Mouse (Mus musculus): ENCODE data around the gene Rph3al. TPM values are rescaled to one million over a fixed set of nuclear protein-coding genes. Genes with fewer than 3 reads are reported as not detected.

The Rph3al gene
- total RNA-seq, 1 experiment = 0.71 TPM

- Histone ChIP-seq H3K27ac (ENCODE audit: insufficient read depth, low read depth, low read length, poor library complexity, severe bottlenecking) (no peak overlapping the region), H3K9me3 (ENCODE audit: control insufficient read depth, insufficient read depth, low read depth, low read length) (no peaks in the 10 kb centered on the region), H3K4me3 (ENCODE audit: insufficient read depth in 1 of 2, low read depth in 1 of 2, low read length in 2 of 2, poor library complexity in 1 of 2, severe bottlenecking in 1 of 2) (no peak overlapping the region), H3K9ac (ENCODE audit: insufficient read depth, low read depth, low read length, poor library complexity, severe bottlenecking) (no peak overlapping the region), H3K4me1 (ENCODE audit: control insufficient read depth in 2 of 2, insufficient read depth in 2 of 2, low read length in 2 of 2, poor library complexity in 1 of 2) (peaks cover 1 to 16% of the 10 kb centered on the region in 2 experiments; a peak in 2 of 4 replicates), H3K36me3 (ENCODE audit: control insufficient read depth, insufficient read depth, low read length, poor library complexity, severe bottlenecking) (no peaks in the 10 kb centered on the region)
- TF ChIP-seq ZC3H11A (IDR thresholded peaks at IDR 0.05; ENCODE audit: borderline replicate concordance, low read depth, low read length) (no peak), MAFK (IDR thresholded peaks at IDR 0.05; ENCODE audit: insufficient read depth, low read depth, low read length) (no peak), HCFC1 (IDR thresholded peaks at IDR 0.05; ENCODE audit: borderline replicate concordance, insufficient read depth, low read length) (no peak), CHD2 (IDR thresholded peaks at IDR 0.05; ENCODE audit: low read depth, low read length) (no peak), ZNF384 (IDR thresholded peaks at IDR 0.05; ENCODE audit: low read depth, low read length) (no peak)
- in situ Hi-C loops (cut with MboI; ENCODE audit: low sequenced_read_pairs in 2 of 2, unreplicated experiment in 2 of 2) = no loop called here
- DNase-seq (ENCODE audit: low read depth, low spot score) = no peak
These were observed 141.5 kb downstream of the Rph3al start for GRCm38 (mm10) chr11:75796536-75797246.

- TF ChIP-seq ZC3H11A (IDR thresholded peaks at IDR 0.05; ENCODE audit: borderline replicate concordance, low read depth, low read length) = no peak
- no peak for TF ChIP-seq MAFK (IDR thresholded peaks at IDR 0.05; ENCODE audit: insufficient read depth, low read depth, low read length)
- no peak for TF ChIP-seq ZNF384 (IDR thresholded peaks at IDR 0.05; ENCODE audit: low read depth, low read length)
- TF ChIP-seq HCFC1 (IDR thresholded peaks at IDR 0.05; ENCODE audit: borderline replicate concordance, insufficient read depth, low read length) = no peak
- no peak for TF ChIP-seq CHD2 (IDR thresholded peaks at IDR 0.05; ENCODE audit: low read depth, low read length)
- Histone ChIP-seq H3K4me1 (ENCODE audit: control insufficient read depth in 2 of 2, insufficient read depth in 2 of 2, low read length in 2 of 2, poor library complexity in 1 of 2) (peaks cover 0 to 9% of the 10 kb centered on the region in 2 experiments; a peak in 2 of 4 replicates), H3K9me3 (ENCODE audit: control insufficient read depth, insufficient read depth, low read depth, low read length) (no peaks in the 10 kb centered on the region), H3K9ac (ENCODE audit: insufficient read depth, low read depth, low read length, poor library complexity, severe bottlenecking) (peak within 1 kb of the TSS; percentile 62), H3K27ac (ENCODE audit: insufficient read depth, low read depth, low read length, poor library complexity, severe bottlenecking) (no peak within 1 kb of the TSS), H3K4me3 (ENCODE audit: insufficient read depth in 1 of 2, low read depth in 1 of 2, low read length in 2 of 2, poor library complexity in 1 of 2, severe bottlenecking in 1 of 2) (peak within 1 kb of the TSS; percentile 59 to 66; a peak in 3 of 4 replicates), H3K36me3 (ENCODE audit: control insufficient read depth, insufficient read depth, low read length, poor library complexity, severe bottlenecking) (no peaks in the 10 kb centered on the region)
- in situ Hi-C loops (cut with MboI; ENCODE audit: low sequenced_read_pairs in 2 of 2, unreplicated experiment in 2 of 2) = no loop called here
- DNase-seq (ENCODE audit: low read depth, low spot score) = no peak
These were observed 142.2 kb downstream of the Rph3al start, which contains the start of gene Doc2b for GRCm38 (mm10) chr11:75796029-75796445. Gene Doc2b (minus strand): TSS chr11:75796049.

- Histone ChIP-seq H3K9me3 (ENCODE audit: control insufficient read depth, insufficient read depth, low read depth, low read length) (no peaks in the 10 kb centered on the region), H3K27ac (ENCODE audit: insufficient read depth, low read depth, low read length, poor library complexity, severe bottlenecking) (no peak overlapping the region), H3K4me3 (ENCODE audit: insufficient read depth in 1 of 2, low read depth in 1 of 2, low read length in 2 of 2, poor library complexity in 1 of 2, severe bottlenecking in 1 of 2) (peak overlapping the region; percentile 59 to 66; a peak in 3 of 4 replicates), H3K4me1 (ENCODE audit: control insufficient read depth in 2 of 2, insufficient read depth in 2 of 2, low read length in 2 of 2, poor library complexity in 1 of 2) (peaks cover 0 to 7% of the 10 kb centered on the region in 2 experiments; a peak in 1 of 4 replicates), H3K36me3 (ENCODE audit: control insufficient read depth, insufficient read depth, low read length, poor library complexity, severe bottlenecking) (no peaks in the 10 kb centered on the region), H3K9ac (ENCODE audit: insufficient read depth, low read depth, low read length, poor library complexity, severe bottlenecking) (peak overlapping the region; percentile 62; the same call in 1 of the 2 replicates)
- in situ Hi-C loops (cut with MboI; ENCODE audit: low sequenced_read_pairs in 2 of 2, unreplicated experiment in 2 of 2) = no loop called here
- TF ChIP-seq HCFC1 (IDR thresholded peaks at IDR 0.05; ENCODE audit: borderline replicate concordance, insufficient read depth, low read length) = no peak
- TF ChIP-seq CHD2 (IDR thresholded peaks at IDR 0.05; ENCODE audit: low read depth, low read length) = no peak
- TF ChIP-seq MAFK (IDR thresholded peaks at IDR 0.05; ENCODE audit: insufficient read depth, low read depth, low read length) = no peak
- TF ChIP-seq ZC3H11A (IDR thresholded peaks at IDR 0.05; ENCODE audit: borderline replicate concordance, low read depth, low read length) = no peak
- no peak for TF ChIP-seq ZNF384 (IDR thresholded peaks at IDR 0.05; ENCODE audit: low read depth, low read length)
- DNase-seq (ENCODE audit: low read depth, low spot score) = no peak
These were observed 142.9 kb downstream of the Rph3al start for GRCm38 (mm10) chr11:75795321-75795636.

- in situ Hi-C loops (cut with MboI; ENCODE audit: low sequenced_read_pairs in 2 of 2, unreplicated experiment in 2 of 2) = no loop called here
- peak overlapping the region; percentile 62 for H3K9ac ChIP-seq (ENCODE audit: insufficient read depth, low read depth, low read length, poor library complexity, severe bottlenecking)
- no peak overlapping the region for H3K27ac ChIP-seq (ENCODE audit: insufficient read depth, low read depth, low read length, poor library complexity, severe bottlenecking)
- H3K9me3 ChIP-seq (ENCODE audit: control insufficient read depth, insufficient read depth, low read depth, low read length) = no peaks in the 10 kb centered on the region
- TF ChIP-seq ZC3H11A (IDR thresholded peaks at IDR 0.05; ENCODE audit: borderline replicate concordance, low read depth, low read length) (no peak), HCFC1 (IDR thresholded peaks at IDR 0.05; ENCODE audit: borderline replicate concordance, insufficient read depth, low read length) (no peak), MAFK (IDR thresholded peaks at IDR 0.05; ENCODE audit: insufficient read depth, low read depth, low read length) (no peak)
- peak overlapping the region; percentile 59 to 66; a peak in 3 of 4 replicates for H3K4me3 ChIP-seq (ENCODE audit: insufficient read depth in 1 of 2, low read depth in 1 of 2, low read length in 2 of 2, poor library complexity in 1 of 2, severe bottlenecking in 1 of 2)
- H3K4me1 ChIP-seq (ENCODE audit: control insufficient read depth in 2 of 2, insufficient read depth in 2 of 2, low read length in 2 of 2, poor library complexity in 1 of 2) = peaks cover 0 to 5% of the 10 kb centered on the region in 2 experiments; a peak in 1 of 4 replicates
- H3K36me3 ChIP-seq (ENCODE audit: control insufficient read depth, insufficient read depth, low read length, poor library complexity, severe bottlenecking) = no peaks in the 10 kb centered on the region
- no peak for DNase-seq (ENCODE audit: low read depth, low spot score)
These were observed 143.5 kb downstream of the Rph3al start for GRCm38 (mm10) chr11:75794602-75795320.
